Mouse (Mus musculus): ENCODE results near the gene Mcm6. TPM values are rescaled to one million over a fixed set of nuclear protein-coding genes. Genes with fewer than 3 reads are reported as not detected.

Mcm6 gene
- 100 to 1,000 TPM; 175 to 227 TPM for polyA plus RNA-seq (2017; shearing (Covaris generic))

GRCm38 (mm10) chr1:128359554-128360376, at the start of gene Mcm6:
Gene Mcm6 (minus strand): TSS chr1:128359664.

GRCm38 (mm10) chr1:128328218-128328617, 31.2 kb downstream of the Mcm6 start, which contains the start of gene Lct:
Gene Lct (minus strand): TSS chr1:128328318.

Other genes starting within 250 kb of the Mcm6 start
- gene Ubxn4, start 115.7 kb downstream of the Mcm6 start, polyA plus RNA-seq (2017; shearing (Covaris generic)), result 100 to 1,000 TPM; 108 to 113 TPM
- gene Lct, start 31.3 kb downstream of the Mcm6 start, polyA plus RNA-seq (2017; shearing (Covaris generic)), result under 1 TPM in 1 of 2 experiments, not detected in 1; 0.11 TPM
- 100 to 1,000 TPM; 136 to 159 TPM for gene Dars, start 57.7 kb upstream of the Mcm6 start, polyA plus RNA-seq (2017; shearing (Covaris generic))
- 10 to 100 TPM in 1 of 2 experiments, 1 to 10 TPM in 1; 6.9 to 25.0 TPM for gene Cxcr4, start 232.6 kb upstream of the Mcm6 start, polyA plus RNA-seq (2017; shearing (Covaris generic))